Mouse (Mus musculus) forebrain, embryonic 16.5 days (tissue): ENCODE results near the gene Ercc1. TPM values are rescaled to one million over a fixed set of nuclear protein-coding genes. Genes with fewer than 3 reads are reported as not detected.

Experiments used
- ATAC-seq: fragments of 200-750 bp; cut with Nextera tagmentation; 2 replicates; pipeline ENCODE4 v1.8.0; 2017; ENCODE audit warnings: mild to moderate bottlenecking, moderate library complexity
- H3K27ac ChIP-seq: fragments of 300-500 bp; sonication (generic); 2 replicates; pipeline ENCODE4 v1.5.1; 2014; ENCODE audit warnings: low read length, control low read depth
- H3K27me3 ChIP-seq: fragments of 300-500 bp; sonication (generic); replicated peaks from 2 replicates; pipeline ENCODE4 v1.6.1; 2014; ENCODE audit warnings: low read length; ENCODE audit not compliant: control insufficient read depth, insufficient read depth
- H3K36me3 ChIP-seq: fragments of 300-500 bp; sonication (generic); 2 replicates; pipeline ENCODE4 v1.6.1; 2014; ENCODE audit not compliant: control insufficient read depth, insufficient read depth
- H3K4me1 ChIP-seq: fragments of 300-500 bp; sonication (generic); replicated peaks from 2 replicates; pipeline ENCODE4 v1.6.1; 2014; ENCODE audit warnings: low read length; ENCODE audit not compliant: control insufficient read depth, insufficient read depth
- H3K4me2 ChIP-seq: fragments of 300-500 bp; sonication (generic); 2 replicates; pipeline ENCODE4 v1.6.1; 2014; ENCODE audit warnings: mild to moderate bottlenecking, low read length, control low read depth
- H3K4me3 ChIP-seq: fragments of 300-500 bp; sonication (generic); replicated peaks from 2 replicates; pipeline ENCODE4 v1.5.1; 2014; ENCODE audit warnings: mild to moderate bottlenecking, low read length, control low read depth
- H3K9ac ChIP-seq: fragments of 300-500 bp; sonication (generic); replicated peaks from 2 replicates; pipeline ENCODE4 v1.6.1; 2014; ENCODE audit warnings: low read depth, low read length, control low read depth
- H3K9me3 ChIP-seq: fragments of 300-500 bp; sonication (generic); 2 replicates; pipeline ENCODE4 v1.6.1; 2016; ENCODE audit warnings: low read length; ENCODE audit not compliant: control insufficient read depth
- WGBS: fragments of 180-500 bp; shearing (Covaris S2); extraction: QIAGEN DNeasy Blood & Tissue Kit; methylation state at CpG from one replicate; pipeline ENCODE4 v1.1.7; 2014; 5-methylcytosine and 5-hydroxymethylcytosine counted together
- microRNA counts: library from miRNA; unstranded; fragments of <30 nt; microRNA quantifications from one replicate; lab custom pipeline; 2016
- microRNA-seq: library from miRNA; unstranded; fragments of <30 nt; microRNA quantifications from one replicate; pipeline ENCODE4, GENCODE M21; 2017
- polyA plus RNA-seq: library from polyadenylated mRNA; unstranded; fragments of >200 nt; fragmentation: Nextera tagmentation; extraction: Ambion mirVana; gene quantifications from 2 replicates; pipeline ENCODE4 v1.2.1, GENCODE M21; 2015

The Ercc1 gene
- polyA plus RNA-seq, 1 experiment from 2014 or later, result 85.9 TPM

GRCm38 (mm10) chr7:19399496-19400280 is 55.1 kb downstream of the Ercc1 start:
- Histone ChIP-seq H3K9ac (peak overlapping the region; percentile 41; the same call in 1 of the 2 replicates), H3K4me2 (peak overlapping the region; percentile 52), H3K4me3 (peak overlapping the region; percentile 29), H3K36me3 (peaks cover 4% of the 10 kb centered on the region; the same call in 1 of the 2 replicates), H3K27ac (no peak overlapping the region), H3K4me1 (peaks cover 14% of the 10 kb centered on the region), H3K9me3 (peaks cover 5% of the 10 kb centered on the region; the same call in 1 of the 2 replicates), H3K27me3 (peaks cover 24% of the 10 kb centered on the region)
- whole genome bisulfite sequencing, result 3% methylated on average over 27 of the region's 27 CpGs
- no peak for ATAC-seq

- no peak for ATAC-seq
- Histone ChIP-seq H3K4me3 (no peak overlapping the region), H3K27me3 (peaks cover 29% of the 10 kb centered on the region), H3K4me1 (peaks cover 14% of the 10 kb centered on the region), H3K9me3 (peaks cover 5% of the 10 kb centered on the region; the same call in 1 of the 2 replicates), H3K9ac (no peak overlapping the region), H3K36me3 (no peaks in the 10 kb centered on the region), H3K4me2 (no peak overlapping the region), H3K27ac (no peak overlapping the region)
- WGBS, result 88% methylated on average over 4 of the region's 4 CpGs
Observed at GRCm38 (mm10) chr7:19400946-19401345, 56.4 kb downstream of the Ercc1 start.

GRCm38 (mm10) chr7:19402535-19403112 is 58.0 kb downstream of the Ercc1 start:
- Histone ChIP-seq H3K4me3 (no peak overlapping the region), H3K9me3 (peaks cover 5% of the 10 kb centered on the region; the same call in 1 of the 2 replicates), H3K9ac (no peak overlapping the region), H3K36me3 (no peaks in the 10 kb centered on the region), H3K4me2 (no peak overlapping the region), H3K4me1 (peaks cover 14% of the 10 kb centered on the region), H3K27me3 (peaks cover 29% of the 10 kb centered on the region), H3K27ac (no peak overlapping the region)
- WGBS, result 85% methylated on average over 9 of the region's 9 CpGs
- ATAC-seq, result no peak

- peaks cover 14% of the 10 kb centered on the region for H3K4me1 ChIP-seq
- ATAC-seq, result no peak
- H3K36me3 ChIP-seq, result no peaks in the 10 kb centered on the region
- 1% methylated on average over 61 of the region's 62 CpGs for WGBS
- peaks cover 5% of the 10 kb centered on the region; the same call in 1 of the 2 replicates for H3K9me3 ChIP-seq
- peaks cover 29% of the 10 kb centered on the region for H3K27me3 ChIP-seq
- no peak within 1 kb of the TSS for H3K27ac ChIP-seq
- peak within 1 kb of the TSS; percentile 52 for H3K4me3 ChIP-seq
- H3K4me2 ChIP-seq, result peak within 1 kb of the TSS; percentile 95
- peak within 1 kb of the TSS; percentile 53 for H3K9ac ChIP-seq
Observed at GRCm38 (mm10) chr7:19403731-19404296, 59.2 kb downstream of the Ercc1 start, which contains the start of gene Klc3. Klc3 (minus strand) TSS chr7:19404104.

GRCm38 (mm10) chr7:19404476-19404875 is 59.9 kb downstream of the Ercc1 start, which contains the start of gene Ckm:
Ckm (plus strand) TSS chr7:19404776.
- Histone ChIP-seq H3K36me3 (no peaks in the 10 kb centered on the region), H3K27me3 (peaks cover 29% of the 10 kb centered on the region), H3K27ac (no peak within 1 kb of the TSS), H3K4me1 (peaks cover 11% of the 10 kb centered on the region), H3K9me3 (peaks cover 5% of the 10 kb centered on the region; the same call in 1 of the 2 replicates), H3K4me3 (peak within 1 kb of the TSS; percentile 52), H3K4me2 (peak within 1 kb of the TSS; percentile 95), H3K9ac (peak within 1 kb of the TSS; percentile 53)
- WGBS, result 49% methylated on average over 7 of the region's 7 CpGs
- no peak for ATAC-seq

GRCm38 (mm10) chr7:19405417-19405816 is 60.8 kb downstream of the Ercc1 start:
- Histone ChIP-seq H3K4me1 (peaks cover 7% of the 10 kb centered on the region), H3K27me3 (peaks cover 29% of the 10 kb centered on the region), H3K9ac (no peak overlapping the region), H3K4me2 (peak overlapping the region; percentile 28; the same call in 1 of the 2 replicates), H3K4me3 (0 out of 2 replicates have a peak overlapping the region, but pooled peaks have one; percentile 10), H3K36me3 (no peaks in the 10 kb centered on the region), H3K9me3 (peaks cover 5% of the 10 kb centered on the region; the same call in 1 of the 2 replicates), H3K27ac (no peak overlapping the region)
- 3% methylated on average over 19 of the region's 19 CpGs for WGBS
- peak; percentile 47 for ATAC-seq

MicroRNAs within 50 kb of the gene (microRNA counts, 519-probe panel; counts per million panel counts)
- microRNA mmu-miR-343 (lab: Ali Mortazavi, UCI), result 795 counts per million, percentile 5 among the panel's probes with 10 or more counts

Small RNA genes within 50 kb of the gene (microRNA-seq; reads per million reads assigned to microRNA genes)
- gene Mir343, result not detected

Other genes starting within 250 kb of the Ercc1 start
- 3.9 and 4.9 TPM in 2 replicates for gene Gm4969, start 226.4 kb upstream of the Ercc1 start, polyA plus RNA-seq
- 25.4 and 28.3 TPM in 2 replicates for gene Fbxo46, start 224.9 kb upstream of the Ercc1 start, polyA plus RNA-seq
- 17.1 and 22.4 TPM in 2 replicates for gene Qpctl, start 195.5 kb upstream of the Ercc1 start, polyA plus RNA-seq
- gene Snrpd2, start 195.1 kb upstream of the Ercc1 start, polyA plus RNA-seq, result 116 and 118 TPM in 2 replicates
- 21.8 and 32.1 TPM in 2 replicates for gene Gipr, start 178.7 kb upstream of the Ercc1 start, polyA plus RNA-seq
- gene Eml2, start 168.4 kb upstream of the Ercc1 start, polyA plus RNA-seq, result 8.3 and 14.4 TPM in 2 replicates
- 2.5 and 2.7 TPM in 2 replicates for gene Gpr4, start 132.2 kb upstream of the Ercc1 start, polyA plus RNA-seq
- gene Opa3, start 116.4 kb upstream of the Ercc1 start, polyA plus RNA-seq, result 43.5 and 43.8 TPM in 2 replicates
- gene Vasp, start 73.0 kb upstream of the Ercc1 start, polyA plus RNA-seq, result 38.0 and 40.3 TPM in 2 replicates
- 0.39 and 0.61 TPM in 2 replicates for gene Ppm1n, start 64.7 kb upstream of the Ercc1 start, polyA plus RNA-seq
- gene Rtn2, start 62.2 kb upstream of the Ercc1 start, polyA plus RNA-seq, result 127 and 128 TPM in 2 replicates
- 0.05 and 0.10 TPM in 2 replicates for gene Fosb, start 34.7 kb upstream of the Ercc1 start, polyA plus RNA-seq
- 23.1 and 26.4 TPM in 2 replicates for gene Cd3eap, start 14.7 kb downstream of the Ercc1 start, polyA plus RNA-seq
- 3.0 and 3.6 TPM in 2 replicates for gene Ppp1r13l, start 15.0 kb downstream of the Ercc1 start, polyA plus RNA-seq
- 25.3 and 28.5 TPM in 2 replicates for gene Ercc2, start 37.2 kb downstream of the Ercc1 start, polyA plus RNA-seq
- gene Klc3, start 59.3 kb downstream of the Ercc1 start, polyA plus RNA-seq, result 2.2 and 2.5 TPM in 2 replicates
- gene Ckm, start 60.0 kb downstream of the Ercc1 start, polyA plus RNA-seq, result 0.22 and 0.66 TPM in 2 replicates
- 13.8 and 17.5 TPM in 2 replicates for gene Mark4, start 114.0 kb downstream of the Ercc1 start, polyA plus RNA-seq
- gene Exoc3l2, start 118.6 kb downstream of the Ercc1 start, polyA plus RNA-seq, result 0.11 and 0.19 TPM in 2 replicates
- 3.7 and 4.9 TPM in 2 replicates for gene Bloc1s3, start 163.6 kb downstream of the Ercc1 start, polyA plus RNA-seq
- 29.4 and 31.2 TPM in 2 replicates for gene Trappc6a, start 163.6 kb downstream of the Ercc1 start, polyA plus RNA-seq
- 0.81 and 0.90 TPM in 2 replicates for gene Nkpd1, start 173.1 kb downstream of the Ercc1 start, polyA plus RNA-seq
- gene Ppp1r37, start 218.3 kb downstream of the Ercc1 start, polyA plus RNA-seq, result 31.9 and 38.8 TPM in 2 replicates
- 0.26 TPM in 1 of 2 replicates, not detected in the other for gene Zfp296, start 232.5 kb downstream of the Ercc1 start, polyA plus RNA-seq
- 120 and 124 TPM in 2 replicates for gene Gemin7, start 232.8 kb downstream of the Ercc1 start, polyA plus RNA-seq